Mouse (Mus musculus): ENCODE data around the gene Ggn. TPM values are rescaled to one million over a fixed set of nuclear protein-coding genes. Genes with fewer than 3 reads are reported as not detected.

Ggn gene
- total and polyA plus RNA-seq, 3 experiments: 0.13 to 1.0 (median 0.30) TPM

GRCm38 (mm10) chr7:29162294-29162693 lies 7.7 kb upstream of the Ggn start:
- no peak for DNase-seq (ENCODE audit: extremely low read depth)
- TF ChIP-seq RCOR1 (conservative IDR thresholded peaks at IDR 0.05; ENCODE audit: low read depth, low read length) (no peak), CHD1 (IDR thresholded peaks at IDR 0.05; ENCODE audit: low read depth, low read length) (no peak)

DNA sequence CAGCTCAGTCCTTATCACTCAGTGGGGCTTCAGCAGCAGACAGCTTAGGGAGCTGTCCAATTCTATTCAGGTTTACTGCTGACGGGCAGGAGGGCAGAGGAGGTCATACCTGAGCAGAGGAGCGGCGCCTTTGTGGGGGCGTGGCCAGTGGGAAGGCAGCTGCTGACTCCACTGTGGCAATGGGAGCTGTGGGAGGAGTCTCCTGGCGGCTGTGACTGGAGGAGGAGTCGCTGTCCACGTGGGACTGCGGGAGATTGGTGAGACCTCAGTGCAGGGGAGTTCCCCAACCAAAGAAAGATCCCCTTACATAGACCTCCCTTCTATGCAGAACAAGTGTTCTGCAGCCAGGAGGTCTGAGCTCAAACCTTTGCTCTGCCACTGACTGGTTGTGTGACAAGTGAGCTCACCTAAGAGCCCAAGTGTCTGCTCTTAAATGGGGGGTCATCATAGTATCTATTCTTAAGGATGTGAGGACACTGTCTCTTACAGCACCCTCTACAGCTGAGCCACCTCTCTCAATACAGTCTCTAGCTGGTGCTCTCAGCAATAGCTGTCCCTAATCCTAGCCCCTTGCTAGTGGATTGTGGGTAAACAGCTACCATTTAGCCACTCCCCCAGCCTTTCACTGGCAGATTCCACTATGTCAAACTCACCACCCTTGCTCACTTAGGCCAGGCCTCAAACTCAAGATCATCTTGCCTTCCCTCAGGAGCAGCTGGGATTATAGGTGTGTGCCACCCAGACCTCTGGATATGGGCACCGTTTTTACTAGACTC lies 7.1 kb upstream of the Ggn start:
- Histone ChIP-seq H3K9me3 (replicated peaks; ENCODE audit: low read length) (no peaks in the 10 kb centered on the region), H3K27ac (ENCODE audit: insufficient read depth, low read depth) (peak overlapping the region; percentile 30), H3K36me3 (replicated peaks in 1 of 2; ENCODE audit: control insufficient read depth in 1 of 2, insufficient read depth in 1 of 2, low read length in 1 of 2) (peaks cover 10 to 42% of the 10 kb centered on the region in 2 experiments), H3K4me1 (ENCODE audit: control insufficient read depth in 1 of 2, insufficient read depth in 2 of 2) (peaks cover 12 to 28% of the 10 kb centered on the region in 2 experiments), H3K27me3 (replicated peaks) (no peaks in the 10 kb centered on the region), H3K9ac (ENCODE audit: insufficient read depth, low read depth) (no peak overlapping the region), H3K4me2 (ENCODE audit: insufficient read depth, low read depth, poor library complexity, severe bottlenecking) (no peak overlapping the region), H3K4me3 (replicated peaks in 1 of 3; ENCODE audit: low read depth in 2 of 3, low read length in 2 of 3, poor library complexity in 1 of 3) (no peak overlapping the region), H3K79me2 (replicated peaks; ENCODE audit: control insufficient read depth, extremely low read depth, insufficient read depth, poor library complexity, severe bottlenecking) (no peaks in the 10 kb centered on the region)
- DNase-seq (ENCODE audit: extremely low read depth): peak; percentile 95
- dilution Hi-C loops (cut with MboI; ENCODE audit: extremely low pct_ligation_motif_present, extremely low pct_unique_long_range_greater_than_20kb, low sequenced_read_pairs) (no loop called here), in situ Hi-C loops (cut with MboI; ENCODE audit: low pct_ligation_motif_present, low pct_unique_long_range_greater_than_20kb, low sequenced_read_pairs) (no loop called here)
- no peak for TF ChIP-seq ZNF384 (IDR thresholded peaks at IDR 0.05; ENCODE audit: low read depth, low read length)
- TF ChIP-seq PAX5 (IDR thresholded peaks at IDR 0.05; ENCODE audit: low read length): no peak
- no peak for TF ChIP-seq ELF1 (IDR thresholded peaks at IDR 0.05; ENCODE audit: low read depth, low read length)
- TF ChIP-seq ETS1 (conservative IDR thresholded peaks at IDR 0.05; ENCODE audit: low read depth, low read length): no peak
- TF ChIP-seq IRF4 (IDR thresholded peaks at IDR 0.05; ENCODE audit: low read depth, low read length): no peak
- TF ChIP-seq CHD2 (IDR thresholded peaks at IDR 0.05; ENCODE audit: low read length): no peak
- 0 out of 2 replicates have a peak, but pooled peaks have one; percentile 23 for TF ChIP-seq BHLHE40 (IDR thresholded peaks at IDR 0.05; ENCODE audit: low read depth, low read length)
- TF ChIP-seq MAX (IDR thresholded peaks at IDR 0.05; ENCODE audit: low read length): peak; percentile 88
- TF ChIP-seq MEF2A (IDR thresholded peaks at IDR 0.05; ENCODE audit: borderline replicate concordance, low read depth, low read length): 0 out of 2 replicates have a peak, but pooled peaks have one; percentile 31
- no peak for TF ChIP-seq EP300 (IDR thresholded peaks at IDR 0.05; ENCODE audit: low read length)
- no peak for TF ChIP-seq ZC3H11A (IDR thresholded peaks at IDR 0.05; ENCODE audit: low read depth, low read length)
- no peak for TF ChIP-seq JUND (conservative IDR thresholded peaks at IDR 0.05; ENCODE audit: low read depth, low read length)
- no peak for TF ChIP-seq RAD21 (IDR thresholded peaks at IDR 0.05; ENCODE audit: low read depth, low read length)
- TF ChIP-seq MYC (IDR thresholded peaks at IDR 0.05; ENCODE audit: low read depth, low read length): 0 out of 2 replicates have a peak, but pooled peaks have one; percentile 67
- TF ChIP-seq TBP (conservative IDR thresholded peaks at IDR 0.05; ENCODE audit: low read depth, low read length): 0 out of 2 replicates have a peak, but pooled peaks have one; percentile 36
- TF ChIP-seq UBTF (IDR thresholded peaks at IDR 0.05; ENCODE audit: low read depth, low read length): no peak
- no peak for TF ChIP-seq RCOR1 (conservative IDR thresholded peaks at IDR 0.05; ENCODE audit: low read depth, low read length)
- no peak for TF ChIP-seq NELFE (IDR thresholded peaks at IDR 0.05; ENCODE audit: low read depth, low read length)
- TF ChIP-seq ZKSCAN1 (IDR thresholded peaks at IDR 0.05; ENCODE audit: borderline replicate concordance, low read depth, low read length): no peak
- TF ChIP-seq GABPA (IDR thresholded peaks at IDR 0.05; ENCODE audit: insufficient replicate concordance, low read depth, low read length): no peak
- peak; percentile 38; the same call in 1 of the 2 replicates for TF ChIP-seq POLR2A (IDR thresholded peaks at IDR 0.05; ENCODE audit: low read depth, low read length)
- peak; percentile 46; the same call in 1 of the 2 replicates for TF ChIP-seq USF2 (conservative IDR thresholded peaks at IDR 0.05; ENCODE audit: low read depth, low read length)
- no peak for TF ChIP-seq HCFC1 (IDR thresholded peaks at IDR 0.05; ENCODE audit: low read depth, low read length)
- TF ChIP-seq NRF1 (IDR thresholded peaks at IDR 0.05; ENCODE audit: low read depth, low read length): no peak
- no peak for TF ChIP-seq CTCF (conservative IDR thresholded peaks at IDR 0.05 in 1 of 2, IDR thresholded peaks at IDR 0.05 in 1 of 2; ENCODE audit: low read depth in 2 of 2, low read length in 2 of 2)
- no peak for TF ChIP-seq KAT2A (IDR thresholded peaks at IDR 0.05; ENCODE audit: insufficient replicate concordance, low read length)
- peak; percentile 69 for TF ChIP-seq MXI1 (IDR thresholded peaks at IDR 0.05; ENCODE audit: low read depth, low read length)
- peak; percentile 70 for TF ChIP-seq USF1 (IDR thresholded peaks at IDR 0.05; ENCODE audit: low read depth, low read length)
- TF ChIP-seq MAZ (IDR thresholded peaks at IDR 0.05; ENCODE audit: low read depth, low read length): no peak
- TF ChIP-seq TCF12 (IDR thresholded peaks at IDR 0.05; ENCODE audit: low read depth, low read length): 0 out of 2 replicates have a peak, but pooled peaks have one; percentile 12

More at GRCm38 (mm10) chr7:29162294-29162693, 7.7 kb upstream of the Ggn start:
- Histone ChIP-seq H3K36me3 (replicated peaks in 1 of 2; ENCODE audit: control insufficient read depth in 1 of 2, insufficient read depth in 1 of 2, low read length in 1 of 2) (peaks cover 10 to 41% of the 10 kb centered on the region in 2 experiments), H3K9ac (ENCODE audit: insufficient read depth, low read depth) (no peak overlapping the region), H3K4me2 (ENCODE audit: insufficient read depth, low read depth, poor library complexity, severe bottlenecking) (no peak overlapping the region), H3K79me2 (replicated peaks; ENCODE audit: control insufficient read depth, extremely low read depth, insufficient read depth, poor library complexity, severe bottlenecking) (no peaks in the 10 kb centered on the region), H3K27me3 (replicated peaks) (no peaks in the 10 kb centered on the region), H3K4me1 (ENCODE audit: control insufficient read depth in 1 of 2, insufficient read depth in 2 of 2) (peaks cover 12 to 26% of the 10 kb centered on the region in 2 experiments), H3K4me3 (replicated peaks in 1 of 3; ENCODE audit: low read depth in 2 of 3, low read length in 2 of 3, poor library complexity in 1 of 3) (no peak overlapping the region), H3K27ac (ENCODE audit: insufficient read depth, low read depth) (no peak overlapping the region), H3K9me3 (replicated peaks; ENCODE audit: low read length) (no peaks in the 10 kb centered on the region)
- dilution Hi-C loops (cut with MboI; ENCODE audit: extremely low pct_ligation_motif_present, extremely low pct_unique_long_range_greater_than_20kb, low sequenced_read_pairs): no loop called here
- in situ Hi-C loops (cut with MboI; ENCODE audit: low pct_ligation_motif_present, low pct_unique_long_range_greater_than_20kb, low sequenced_read_pairs): no loop called here
